Mouse (Mus musculus) E14TG2a.4 (cell line): ENCODE results near the gene Ercc1.

ENCODE experiments used
- CTCF ChIP-seq: conservative IDR thresholded peaks from 2 replicates; pipeline ENCODE4 v1.5.1; 2014; ENCODE audit warnings: low read length
- NANOG ChIP-seq: IDR thresholded peaks from 2 replicates; pipeline ENCODE4 v1.6.1; 2014; ENCODE audit warnings: borderline replicate concordance, low read length, mixed read lengths

GRCm38 (mm10) chr7:19373367-19373766, 28.8 kb downstream of the Ercc1 start:
- TF ChIP-seq CTCF: no peak
- TF ChIP-seq NANOG: no peak
